Mouse (Mus musculus): ENCODE measurements around the gene Sobp. TPM values are rescaled to one million over a fixed set of nuclear protein-coding genes. Genes with fewer than 3 reads are reported as not detected.

The Sobp gene
- polyA plus RNA-seq, 1 experiment: 1.8 TPM

GRCm38 (mm10) chr10:43036646-43037454, 137.5 kb downstream of the Sobp start:
- TF ChIP-seq POLR2A (IDR thresholded peaks at IDR 0.05; ENCODE audit: control insufficient read depth, low read depth, low read length) (no peak), CTCF (IDR thresholded peaks at IDR 0.05; ENCODE audit: control insufficient read depth, insufficient read depth, insufficient replicate concordance, low read depth, low read length) (no peak)
- H3K36me3 ChIP-seq (ENCODE audit: control insufficient read depth, insufficient read depth, low read length): no peaks in the 10 kb centered on the region
- no peak overlapping the region for H3K27ac ChIP-seq (ENCODE audit: control insufficient read depth, insufficient read depth, low read depth, low read length)
- H3K27me3 ChIP-seq (ENCODE audit: control insufficient read depth, insufficient read depth, low read length): no peaks in the 10 kb centered on the region
- no peaks in the 10 kb centered on the region; the same call in 1 of the 2 replicates for H3K4me1 ChIP-seq (ENCODE audit: control insufficient read depth, insufficient read depth, low read length)
- no peak overlapping the region for H3K4me3 ChIP-seq (ENCODE audit: control insufficient read depth, low read depth, low read length)

GRCm38 (mm10) chr10:43035579-43035978, 138.8 kb downstream of the Sobp start:
- no peaks in the 10 kb centered on the region for H3K36me3 ChIP-seq (ENCODE audit: control insufficient read depth, insufficient read depth, low read length)
- no peak overlapping the region for H3K27ac ChIP-seq (ENCODE audit: control insufficient read depth, insufficient read depth, low read depth, low read length)
- H3K4me1 ChIP-seq (ENCODE audit: control insufficient read depth, insufficient read depth, low read length): peaks cover 2% of the 10 kb centered on the region; the same call in 1 of the 2 replicates
- no peaks in the 10 kb centered on the region for H3K27me3 ChIP-seq (ENCODE audit: control insufficient read depth, insufficient read depth, low read length)
- H3K4me3 ChIP-seq (ENCODE audit: control insufficient read depth, low read depth, low read length): no peak overlapping the region
- no peak for TF ChIP-seq POLR2A (IDR thresholded peaks at IDR 0.05; ENCODE audit: control insufficient read depth, low read depth, low read length)
- TF ChIP-seq CTCF (IDR thresholded peaks at IDR 0.05; ENCODE audit: control insufficient read depth, insufficient read depth, insufficient replicate concordance, low read depth, low read length): no peak

- Histone ChIP-seq H3K27ac (ENCODE audit: control insufficient read depth, insufficient read depth, low read depth, low read length) (no peak overlapping the region), H3K27me3 (ENCODE audit: control insufficient read depth, insufficient read depth, low read length) (no peaks in the 10 kb centered on the region), H3K4me3 (ENCODE audit: control insufficient read depth, low read depth, low read length) (no peak overlapping the region), H3K36me3 (ENCODE audit: control insufficient read depth, insufficient read depth, low read length) (no peaks in the 10 kb centered on the region), H3K4me1 (ENCODE audit: control insufficient read depth, insufficient read depth, low read length) (peaks cover 2% of the 10 kb centered on the region; the same call in 1 of the 2 replicates)
- TF ChIP-seq CTCF (IDR thresholded peaks at IDR 0.05; ENCODE audit: control insufficient read depth, insufficient read depth, insufficient replicate concordance, low read depth, low read length): no peak
- no peak for TF ChIP-seq POLR2A (IDR thresholded peaks at IDR 0.05; ENCODE audit: control insufficient read depth, low read depth, low read length)
These were observed 139.5 kb downstream of the Sobp start for GRCm38 (mm10) chr10:43034811-43035210.

GRCm38 (mm10) chr10:43033481-43034248, 140.7 kb downstream of the Sobp start:
- Histone ChIP-seq H3K4me3 (ENCODE audit: control insufficient read depth, low read depth, low read length) (no peak overlapping the region), H3K4me1 (ENCODE audit: control insufficient read depth, insufficient read depth, low read length) (peaks cover 2% of the 10 kb centered on the region; the same call in 1 of the 2 replicates), H3K36me3 (ENCODE audit: control insufficient read depth, insufficient read depth, low read length) (no peaks in the 10 kb centered on the region), H3K27me3 (ENCODE audit: control insufficient read depth, insufficient read depth, low read length) (no peaks in the 10 kb centered on the region), H3K27ac (ENCODE audit: control insufficient read depth, insufficient read depth, low read depth, low read length) (no peak overlapping the region)
- TF ChIP-seq POLR2A (IDR thresholded peaks at IDR 0.05; ENCODE audit: control insufficient read depth, low read depth, low read length): no peak
- TF ChIP-seq CTCF (IDR thresholded peaks at IDR 0.05; ENCODE audit: control insufficient read depth, insufficient read depth, insufficient replicate concordance, low read depth, low read length): no peak

- H3K4me1 ChIP-seq (ENCODE audit: control insufficient read depth, insufficient read depth, low read length): peaks cover 2% of the 10 kb centered on the region; the same call in 1 of the 2 replicates
- no peak overlapping the region for H3K27ac ChIP-seq (ENCODE audit: control insufficient read depth, insufficient read depth, low read depth, low read length)
- TF ChIP-seq POLR2A (IDR thresholded peaks at IDR 0.05; ENCODE audit: control insufficient read depth, low read depth, low read length) (no peak), CTCF (IDR thresholded peaks at IDR 0.05; ENCODE audit: control insufficient read depth, insufficient read depth, insufficient replicate concordance, low read depth, low read length) (no peak)
- H3K36me3 ChIP-seq (ENCODE audit: control insufficient read depth, insufficient read depth, low read length): no peaks in the 10 kb centered on the region
- no peaks in the 10 kb centered on the region for H3K27me3 ChIP-seq (ENCODE audit: control insufficient read depth, insufficient read depth, low read length)
- H3K4me3 ChIP-seq (ENCODE audit: control insufficient read depth, low read depth, low read length): no peak overlapping the region
These were observed 147.3 kb downstream of the Sobp start for GRCm38 (mm10) chr10:43027006-43027405.

GRCm38 (mm10) chr10:43023454-43024194, 150.7 kb downstream of the Sobp start:
- no peak for TF ChIP-seq POLR2A (IDR thresholded peaks at IDR 0.05; ENCODE audit: control insufficient read depth, low read depth, low read length)
- no peak for TF ChIP-seq CTCF (IDR thresholded peaks at IDR 0.05; ENCODE audit: control insufficient read depth, insufficient read depth, insufficient replicate concordance, low read depth, low read length)

More at GRCm38 (mm10) chr10:43023454-43024194, 150.7 kb downstream of the Sobp start:
- H3K4me1 ChIP-seq (ENCODE audit: control insufficient read depth, insufficient read depth, low read length): peaks cover 2% of the 10 kb centered on the region; the same call in 1 of the 2 replicates
- no peaks in the 10 kb centered on the region for H3K27me3 ChIP-seq (ENCODE audit: control insufficient read depth, insufficient read depth, low read length)
- H3K36me3 ChIP-seq (ENCODE audit: control insufficient read depth, insufficient read depth, low read length): no peaks in the 10 kb centered on the region
- H3K4me3 ChIP-seq (ENCODE audit: control insufficient read depth, low read depth, low read length): no peak overlapping the region
- H3K27ac ChIP-seq (ENCODE audit: control insufficient read depth, insufficient read depth, low read depth, low read length): no peak overlapping the region

Data from testis, adult 2 months (tissue).